Mouse (Mus musculus): ENCODE measurements around the gene Egf. TPM values are rescaled to one million over a fixed set of nuclear protein-coding genes. Genes with fewer than 3 reads are reported as not detected.
A peak's percentile ranks its signal among the peaks of the same experiment; 100 is the strongest.
"Not testable (repeated sequence)": the region's sequence is repeated elsewhere in the genome, so short reads cannot be mapped to it uniquely, and the experiment has no call there.

Egf gene
- total and polyA plus RNA-seq, 3 experiments = 1.3 to 5.4 (median 3.1) TPM

DNA sequence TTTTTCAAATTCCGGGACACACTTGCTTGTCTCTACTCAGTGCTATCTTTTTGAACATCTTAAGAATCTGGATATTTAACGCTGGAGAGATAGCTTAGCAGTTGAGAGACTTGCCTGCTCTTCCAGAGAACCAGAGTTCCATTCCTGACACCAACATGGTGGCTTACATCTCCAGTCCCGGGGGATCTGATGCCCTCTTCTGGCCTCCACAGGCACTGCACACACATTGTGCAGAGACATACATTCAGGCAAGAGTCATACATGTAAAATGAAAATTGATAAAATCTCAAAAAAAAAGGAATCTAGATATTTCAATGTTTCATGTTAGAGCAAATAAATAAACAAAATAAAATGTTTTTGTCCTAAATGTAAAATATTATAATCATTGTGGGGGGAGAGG, 27.6 kb upstream of the Egf start:
- intact Hi-C loops (cut with DNase I) = no loop called here
- Histone ChIP-seq H3K9ac (ENCODE audit: low read depth, low read length) (no peak overlapping the region), H3K27ac (no peak overlapping the region), H3K27me3 (ENCODE audit: control insufficient read depth, insufficient read depth, low read length) (no peaks in the 10 kb centered on the region), H3K36me3 (ENCODE audit: control insufficient read depth, insufficient read depth, low read length) (no peaks in the 10 kb centered on the region), H3K79me2 (replicated peaks; ENCODE audit: control insufficient read depth, insufficient read depth, low read length) (no peaks in the 10 kb centered on the region), H3K4me1 (ENCODE audit: control insufficient read depth, insufficient read depth, low read length) (no peaks in the 10 kb centered on the region), H3K4me3 (no peak overlapping the region)
- DNase-seq = no peak
- TF ChIP-seq CTCF (IDR thresholded peaks at IDR 0.05) (0 out of 2 replicates have a peak, but pooled peaks have one; percentile 11), EP300 (IDR thresholded peaks at IDR 0.05; ENCODE audit: insufficient read depth, low read depth, low read length) (no peak)
- WGBS = 87% methylated on average over 3 of the region's 3 CpGs

DNA sequence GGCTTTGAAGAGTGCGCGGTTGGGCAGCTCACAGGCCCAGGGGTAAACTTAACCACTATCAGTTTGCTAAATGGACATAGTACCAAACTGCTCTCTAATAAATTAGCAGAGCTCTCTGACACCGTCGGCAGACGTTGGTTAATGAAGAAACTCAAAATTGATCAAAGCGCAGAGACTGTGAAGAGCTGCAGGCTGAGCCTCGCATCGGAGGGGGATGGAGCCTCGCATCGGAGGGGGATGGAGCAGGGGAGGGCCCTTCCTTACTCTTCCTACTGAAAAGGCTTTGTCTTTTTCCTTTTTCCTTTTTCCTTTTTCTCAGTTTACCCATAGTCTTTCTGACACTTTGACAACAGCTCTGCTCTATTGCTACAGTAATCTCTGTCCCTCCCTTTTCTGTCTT, 26.3 kb upstream of the Egf start:
- H3K27ac ChIP-seq = no peak overlapping the region

DNA sequence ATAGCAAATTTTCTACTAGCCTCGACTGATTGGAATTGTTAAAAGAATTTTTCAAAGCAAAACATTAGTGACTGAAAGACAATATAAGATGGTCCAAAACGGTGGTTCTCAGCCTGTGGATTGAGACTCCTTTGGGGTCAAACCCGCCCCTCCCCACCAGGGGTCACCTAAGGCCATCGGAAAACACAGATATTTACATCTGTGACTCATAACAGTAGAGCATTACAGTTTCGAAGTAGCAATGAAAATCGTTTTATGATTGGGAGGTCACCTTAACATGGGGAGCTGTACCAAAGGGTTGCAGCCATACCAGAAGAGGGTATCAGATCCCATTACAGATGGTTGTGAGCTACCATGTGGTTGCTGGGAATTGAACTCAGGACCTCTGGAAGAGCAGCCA, 16.1 kb upstream of the Egf start:
- H3K36me3 ChIP-seq (ENCODE audit: control insufficient read depth, insufficient read depth, low read length) = no peaks in the 10 kb centered on the region
- H3K4me3 ChIP-seq = no peak overlapping the region
- H3K27me3 ChIP-seq (ENCODE audit: control insufficient read depth, insufficient read depth, low read length) = no peaks in the 10 kb centered on the region
- WGBS = 66% methylated on average over 6 of the region's 6 CpGs
- intact Hi-C loops (cut with DNase I) = no loop called here
- no peak overlapping the region for H3K9ac ChIP-seq (ENCODE audit: low read depth, low read length)
- H3K4me1 ChIP-seq (ENCODE audit: control insufficient read depth, insufficient read depth, low read length) = no peaks in the 10 kb centered on the region
- H3K79me2 ChIP-seq (replicated peaks; ENCODE audit: control insufficient read depth, insufficient read depth, low read length) = no peaks in the 10 kb centered on the region
- DNase-seq = no peak
- TF ChIP-seq POLR2A (IDR thresholded peaks at IDR 0.05; ENCODE audit: insufficient read depth, low read depth, low read length) = no peak
- TF ChIP-seq CTCF (IDR thresholded peaks at IDR 0.05) = no peak
- TF ChIP-seq EP300 (IDR thresholded peaks at IDR 0.05; ENCODE audit: insufficient read depth, low read depth, low read length) = no peak
- no peak overlapping the region for H3K27ac ChIP-seq

More for the DNA sequence above, 26.3 kb upstream of the Egf start:
- Histone ChIP-seq H3K27me3 (ENCODE audit: control insufficient read depth, insufficient read depth, low read length) (no peaks in the 10 kb centered on the region), H3K36me3 (ENCODE audit: control insufficient read depth, insufficient read depth, low read length) (no peaks in the 10 kb centered on the region), H3K79me2 (replicated peaks; ENCODE audit: control insufficient read depth, insufficient read depth, low read length) (no peaks in the 10 kb centered on the region), H3K4me1 (ENCODE audit: control insufficient read depth, insufficient read depth, low read length) (no peaks in the 10 kb centered on the region), H3K9ac (ENCODE audit: low read depth, low read length) (no peak overlapping the region), H3K4me3 (no peak overlapping the region)
- WGBS = 62% methylated on average over 10 of the region's 10 CpGs
- TF ChIP-seq POLR2A (IDR thresholded peaks at IDR 0.05; ENCODE audit: insufficient read depth, low read depth, low read length) (no peak), EP300 (IDR thresholded peaks at IDR 0.05; ENCODE audit: insufficient read depth, low read depth, low read length) (no peak), CTCF (IDR thresholded peaks at IDR 0.05) (no peak)
- intact Hi-C loops (cut with DNase I) = no loop called here
- no peak for DNase-seq

DNA sequence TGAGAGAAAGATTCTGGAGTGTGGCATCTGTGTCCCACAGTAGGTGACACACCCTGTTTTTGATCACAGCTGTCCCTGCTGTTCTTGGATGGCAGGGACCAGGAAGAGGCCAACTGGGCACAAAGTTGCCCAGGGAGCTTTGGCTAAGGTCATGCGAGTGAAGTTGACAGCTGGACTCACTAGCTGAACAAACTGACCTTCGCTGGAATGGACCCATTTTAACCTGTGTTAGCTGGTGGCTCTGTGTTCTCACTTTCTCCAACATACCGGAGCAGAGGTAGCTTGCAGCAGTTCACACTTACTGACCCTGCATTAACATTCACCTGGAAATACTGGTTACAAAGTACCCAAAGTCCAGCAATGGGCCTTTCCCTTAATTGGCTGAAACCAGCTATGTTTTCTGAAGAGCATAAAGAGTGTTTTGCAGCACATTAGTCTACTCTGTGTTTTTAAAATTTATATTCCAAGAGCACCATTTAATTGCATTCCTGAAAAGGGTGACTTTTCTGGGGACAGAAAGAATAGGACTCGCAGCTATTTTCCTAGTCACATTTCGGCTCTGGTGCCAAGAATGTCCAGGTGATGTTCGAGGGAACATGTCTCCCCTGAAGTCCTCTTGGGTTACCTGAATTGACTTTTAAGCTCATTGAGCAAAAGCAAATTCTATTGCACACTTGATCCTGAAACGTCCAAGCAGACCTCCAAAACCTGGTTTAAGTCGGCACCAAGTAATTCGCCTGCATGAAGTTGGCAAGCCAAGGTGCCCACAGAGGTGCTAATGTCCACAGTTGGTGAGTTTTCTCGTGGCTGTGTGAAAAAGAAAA, 12.1 kb upstream of the Egf start:
- 75% methylated on average over 10 of the region's 10 CpGs for WGBS
- no peak for DNase-seq
- no peaks in the 10 kb centered on the region for H3K79me2 ChIP-seq (replicated peaks; ENCODE audit: control insufficient read depth, insufficient read depth, low read length)
- no peak overlapping the region; the same call in 1 of the 2 replicates for H3K27ac ChIP-seq
- no peak for TF ChIP-seq POLR2A (IDR thresholded peaks at IDR 0.05; ENCODE audit: insufficient read depth, low read depth, low read length)
- no peak for TF ChIP-seq EP300 (IDR thresholded peaks at IDR 0.05; ENCODE audit: insufficient read depth, low read depth, low read length)
- TF ChIP-seq CTCF (IDR thresholded peaks at IDR 0.05) = no peak
- no peak overlapping the region for H3K9ac ChIP-seq (ENCODE audit: low read depth, low read length)
- H3K36me3 ChIP-seq (ENCODE audit: control insufficient read depth, insufficient read depth, low read length) = no peaks in the 10 kb centered on the region; the same call in 1 of the 2 replicates
- H3K27me3 ChIP-seq (ENCODE audit: control insufficient read depth, insufficient read depth, low read length) = no peaks in the 10 kb centered on the region
- no peaks in the 10 kb centered on the region for H3K4me1 ChIP-seq (ENCODE audit: control insufficient read depth, insufficient read depth, low read length)
- H3K4me3 ChIP-seq = no peak overlapping the region
- intact Hi-C loops (cut with DNase I) = no loop called here

DNA sequence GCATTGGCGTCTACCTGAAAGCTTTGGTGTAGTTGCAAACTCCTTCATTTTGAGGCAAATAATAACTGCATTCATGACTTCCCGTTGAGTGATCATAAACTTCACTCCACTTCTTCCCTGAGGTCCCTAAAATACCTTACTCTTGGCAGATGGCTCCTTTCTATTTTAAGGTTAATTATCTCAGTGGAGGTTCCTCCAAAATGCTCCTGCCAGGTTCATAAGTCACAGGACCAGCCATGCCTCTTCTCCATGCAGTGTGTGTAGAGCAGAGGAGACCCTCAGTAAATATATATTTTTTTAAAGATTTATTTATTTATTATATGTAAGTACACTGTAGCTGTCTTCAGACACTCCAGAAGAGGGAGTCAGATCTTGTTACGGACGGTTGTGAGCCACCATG, 11.0 kb upstream of the Egf start:
- 68% methylated on average over 4 of the region's 4 CpGs for WGBS
- Histone ChIP-seq H3K4me1 (ENCODE audit: control insufficient read depth, insufficient read depth, low read length) (no peaks in the 10 kb centered on the region), H3K9ac (ENCODE audit: low read depth, low read length) (no peak overlapping the region), H3K36me3 (ENCODE audit: control insufficient read depth, insufficient read depth, low read length) (no peaks in the 10 kb centered on the region; the same call in 1 of the 2 replicates), H3K4me3 (no peak overlapping the region), H3K79me2 (replicated peaks; ENCODE audit: control insufficient read depth, insufficient read depth, low read length) (no peaks in the 10 kb centered on the region), H3K27me3 (ENCODE audit: control insufficient read depth, insufficient read depth, low read length) (no peaks in the 10 kb centered on the region), H3K27ac (peak overlapping the region; percentile 33; the same call in 1 of the 2 replicates)
- intact Hi-C loops (cut with DNase I) = no loop called here
- no peak for DNase-seq
- TF ChIP-seq EP300 (IDR thresholded peaks at IDR 0.05; ENCODE audit: insufficient read depth, low read depth, low read length) (no peak), POLR2A (IDR thresholded peaks at IDR 0.05; ENCODE audit: insufficient read depth, low read depth, low read length) (no peak), CTCF (IDR thresholded peaks at IDR 0.05) (no peak)

DNA sequence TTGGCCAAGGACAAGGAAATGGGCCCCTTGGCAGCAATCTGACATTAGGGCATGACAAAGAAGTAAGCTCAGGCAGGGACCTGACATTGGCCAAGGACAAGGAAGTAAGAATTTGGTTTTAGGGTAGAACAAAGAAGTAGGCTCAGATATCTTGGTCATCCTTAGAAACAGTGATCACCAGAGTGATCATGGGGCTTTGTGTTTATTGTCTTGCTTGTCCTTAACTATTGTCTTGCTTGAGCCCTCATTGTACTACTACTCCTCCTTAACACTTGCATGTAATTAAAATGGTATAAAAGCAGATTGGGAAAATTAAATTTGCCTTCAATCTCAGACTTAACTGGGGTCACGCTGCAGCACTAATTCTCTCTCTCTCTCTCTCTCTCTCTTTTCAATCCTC, 2.5 kb upstream of the Egf start:
- intact Hi-C loops (cut with DNase I) = not testable (repeated sequence)

More for the DNA sequence above, 2.5 kb upstream of the Egf start:
- not testable (repeated sequence) for H3K4me1 ChIP-seq (ENCODE audit: control insufficient read depth, insufficient read depth, low read length); H3K9ac ChIP-seq (ENCODE audit: low read depth, low read length); H3K4me3 ChIP-seq; H3K36me3 ChIP-seq (ENCODE audit: control insufficient read depth, insufficient read depth, low read length); H3K79me2 ChIP-seq (replicated peaks; ENCODE audit: control insufficient read depth, insufficient read depth, low read length); H3K27me3 ChIP-seq (ENCODE audit: control insufficient read depth, insufficient read depth, low read length); H3K27ac ChIP-seq; DNase-seq
- 97% methylated on average over 1 of the region's 1 CpGs for WGBS

Measured in heart, adult 2 months (tissue).